Mouse (Mus musculus) gonadal fat pad, adult 2 months (tissue): ENCODE data around the gene Fcho2. TPM values are rescaled to one million over a fixed set of nuclear protein-coding genes. Genes with fewer than 3 reads are reported as not detected.
"Not testable (repeated sequence)": the region's sequence is repeated elsewhere in the genome, so short reads cannot be mapped to it uniquely, and the experiment has no call there.

Experiments used
- DNase-seq: peaks from one replicate; pipeline ENCODE4 v3.0.0-alpha.2; 2012; ENCODE audit warnings: low read depth
- polyA plus RNA-seq: library from polyadenylated mRNA; depleted of rRNA; stranded (reverse); fragments of >200 nt; gene quantifications from 2 replicates; pipeline ENCODE4 v1.2.3, GENCODE M21; 2012; rRNA removed

The Fcho2 gene
- polyA plus RNA-seq: 13.9 and 14.4 TPM in 2 replicates

DNA sequence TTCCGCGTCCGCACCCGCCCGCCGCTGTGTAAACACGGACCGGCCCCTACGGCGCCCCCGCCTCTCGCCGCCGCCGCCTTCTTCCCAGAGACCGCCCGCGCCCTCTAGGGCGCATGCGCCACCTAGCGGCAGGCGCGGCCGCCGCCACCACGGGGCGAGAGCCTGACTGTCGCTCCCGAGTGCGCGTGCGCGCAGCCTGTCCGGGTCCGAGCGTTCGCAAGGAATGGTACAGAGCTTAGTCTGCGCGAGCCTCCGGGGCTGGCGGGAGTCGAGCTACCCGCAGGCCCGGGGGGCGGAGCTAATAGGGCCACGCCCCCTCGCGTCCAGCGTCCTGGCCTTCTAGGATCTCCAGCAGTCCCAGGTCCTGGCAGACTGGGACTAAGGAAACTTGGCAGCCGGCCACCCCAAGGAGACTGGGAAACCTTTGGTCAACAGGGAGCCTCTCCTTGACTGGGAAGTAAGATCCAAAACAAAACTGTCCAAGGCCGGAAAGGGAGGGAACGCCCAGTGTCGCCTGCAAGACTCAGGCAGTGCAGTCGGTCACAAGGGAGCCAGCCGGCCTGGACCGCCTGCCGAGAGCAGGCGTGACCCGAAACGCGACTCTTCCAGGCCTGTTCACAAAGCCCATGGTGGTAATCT, at the start of gene Fcho2:
Fcho2 (minus strand) TSS at position 303 of the 639 bp plus-strand sequence.
- peak; percentile 65 for DNase-seq

DNA sequence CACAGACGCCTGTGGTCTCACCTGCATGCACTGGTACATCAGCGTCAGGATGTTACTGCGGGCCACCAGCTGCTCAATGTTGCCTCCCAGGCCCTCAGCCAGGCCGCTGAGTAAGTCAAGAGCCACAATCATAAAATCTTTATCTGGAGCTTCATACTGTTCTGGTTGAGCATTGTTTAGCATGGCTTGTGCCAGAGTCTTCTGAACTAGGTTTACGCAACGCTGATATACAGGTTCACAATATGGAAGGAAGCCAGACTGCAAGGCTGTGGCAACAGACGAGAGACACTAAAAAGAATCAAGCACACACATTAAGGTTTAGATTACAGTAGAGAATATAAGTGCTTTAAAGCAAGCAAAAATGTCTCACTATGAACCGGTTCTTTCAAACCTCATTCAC, 40.0 kb upstream of the Fcho2 start:
- DNase-seq: peak; percentile 73

DNA sequence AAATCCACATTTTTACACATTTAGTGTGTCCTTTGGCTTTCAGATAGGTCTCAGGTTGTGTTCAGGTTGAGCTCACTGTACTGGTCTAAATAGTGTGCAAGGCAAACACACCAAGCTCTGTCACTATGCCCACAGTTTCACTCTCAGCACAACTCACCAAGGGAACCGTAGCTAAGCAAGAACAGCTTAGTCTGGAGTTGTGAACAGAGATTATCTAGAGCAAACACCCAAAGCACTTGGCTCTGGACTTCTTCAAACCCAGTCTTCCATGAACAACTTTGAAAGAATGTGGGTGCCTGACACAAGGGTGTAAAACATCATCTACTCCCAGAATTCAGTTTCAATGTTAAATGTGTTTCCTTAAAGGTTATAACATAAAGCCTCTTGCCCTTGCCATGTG, 30.5 kb upstream of the Fcho2 start:
- no peak for DNase-seq

DNA sequence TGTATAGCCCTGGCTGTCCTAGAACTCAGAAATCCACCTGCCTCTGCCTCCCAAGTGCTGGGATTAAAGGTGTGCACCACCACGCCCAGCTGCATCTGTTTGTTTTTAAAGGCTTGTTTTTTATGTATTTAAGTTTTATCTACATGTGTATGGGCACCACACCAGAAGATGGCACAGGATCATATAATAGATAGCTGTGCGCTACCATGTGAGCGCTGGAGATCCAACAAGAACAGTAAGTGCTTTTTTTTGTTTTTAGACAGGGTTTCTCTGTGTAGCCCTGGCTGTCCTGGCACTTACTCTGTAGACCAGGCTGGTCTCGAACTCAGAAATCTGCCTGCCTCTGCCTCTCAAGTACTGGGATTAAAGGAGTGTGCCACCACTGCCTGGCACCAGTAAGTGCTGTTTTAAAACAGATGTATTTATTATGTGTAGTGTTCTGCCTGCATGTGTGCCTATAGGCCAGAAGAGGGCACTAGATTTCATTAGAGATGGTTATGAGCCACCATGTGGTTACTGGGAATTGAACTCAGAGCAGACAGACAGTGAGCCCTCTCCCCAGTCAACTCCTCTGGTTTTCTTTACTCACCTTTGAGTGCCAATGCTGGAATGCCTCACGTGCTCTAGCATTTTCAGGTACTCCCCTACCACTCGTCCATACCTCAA, 21.3 kb upstream of the Fcho2 start:
- no peak for DNase-seq

DNA sequence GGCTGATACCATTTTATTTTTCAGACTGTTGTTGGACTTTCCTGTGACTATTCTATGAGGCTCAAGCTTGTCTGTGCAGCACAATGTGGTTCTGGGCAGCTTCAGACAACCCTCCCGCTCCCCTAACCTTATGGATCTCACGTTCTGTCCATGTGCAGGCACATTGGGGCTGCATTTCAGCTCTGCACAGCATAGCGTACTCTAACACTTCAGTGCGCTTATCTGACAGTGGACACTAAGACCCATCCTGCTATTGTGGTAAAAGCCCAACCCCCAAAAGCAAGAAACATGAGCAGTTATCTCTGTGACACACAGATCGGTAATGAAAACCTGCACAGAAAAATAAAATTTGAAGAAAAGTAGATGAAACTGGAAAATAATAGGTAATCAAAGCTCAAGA, 20.5 kb upstream of the Fcho2 start:
- no peak for DNase-seq

DNA sequence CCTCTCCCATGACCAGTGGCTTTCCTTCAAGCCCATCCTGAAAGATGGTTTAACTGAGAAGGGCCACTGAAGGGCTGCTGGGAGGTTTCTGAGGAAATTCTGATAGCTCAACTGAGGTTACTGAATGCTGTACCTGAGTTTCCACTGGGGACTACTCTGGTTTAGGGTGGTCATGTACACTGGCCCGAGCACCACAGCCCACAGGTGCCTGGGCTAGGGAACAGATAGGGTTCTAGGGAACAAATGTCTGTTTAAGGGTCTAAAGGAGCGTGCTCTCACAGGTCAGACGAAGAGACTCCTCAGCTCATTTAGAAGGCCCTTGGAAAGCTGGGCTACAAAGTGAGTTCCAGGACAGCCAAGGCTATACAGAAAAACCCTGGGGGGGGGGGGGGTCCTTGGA, 19.5 kb upstream of the Fcho2 start:
- no peak for DNase-seq

DNA sequence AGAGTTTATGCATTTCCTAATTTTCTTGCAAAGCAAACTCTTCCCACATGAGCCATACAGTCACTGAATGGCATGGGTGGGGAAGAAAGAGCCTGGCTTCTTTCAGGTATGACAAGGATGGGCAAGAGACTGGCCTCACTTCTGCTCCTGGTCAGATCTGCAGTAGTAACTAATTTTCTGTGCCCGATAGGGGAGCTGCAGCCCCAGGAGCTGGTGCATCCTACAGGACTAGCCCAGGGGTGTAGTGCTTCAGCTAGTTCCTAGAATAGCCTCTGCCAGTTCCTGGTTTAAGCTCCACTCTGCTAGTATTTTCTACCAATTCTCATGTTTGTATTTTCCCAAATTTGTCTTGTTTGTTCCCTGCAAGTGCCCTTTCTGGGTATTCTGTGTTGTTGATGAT, 18.9 kb upstream of the Fcho2 start:
- no peak for DNase-seq

DNA sequence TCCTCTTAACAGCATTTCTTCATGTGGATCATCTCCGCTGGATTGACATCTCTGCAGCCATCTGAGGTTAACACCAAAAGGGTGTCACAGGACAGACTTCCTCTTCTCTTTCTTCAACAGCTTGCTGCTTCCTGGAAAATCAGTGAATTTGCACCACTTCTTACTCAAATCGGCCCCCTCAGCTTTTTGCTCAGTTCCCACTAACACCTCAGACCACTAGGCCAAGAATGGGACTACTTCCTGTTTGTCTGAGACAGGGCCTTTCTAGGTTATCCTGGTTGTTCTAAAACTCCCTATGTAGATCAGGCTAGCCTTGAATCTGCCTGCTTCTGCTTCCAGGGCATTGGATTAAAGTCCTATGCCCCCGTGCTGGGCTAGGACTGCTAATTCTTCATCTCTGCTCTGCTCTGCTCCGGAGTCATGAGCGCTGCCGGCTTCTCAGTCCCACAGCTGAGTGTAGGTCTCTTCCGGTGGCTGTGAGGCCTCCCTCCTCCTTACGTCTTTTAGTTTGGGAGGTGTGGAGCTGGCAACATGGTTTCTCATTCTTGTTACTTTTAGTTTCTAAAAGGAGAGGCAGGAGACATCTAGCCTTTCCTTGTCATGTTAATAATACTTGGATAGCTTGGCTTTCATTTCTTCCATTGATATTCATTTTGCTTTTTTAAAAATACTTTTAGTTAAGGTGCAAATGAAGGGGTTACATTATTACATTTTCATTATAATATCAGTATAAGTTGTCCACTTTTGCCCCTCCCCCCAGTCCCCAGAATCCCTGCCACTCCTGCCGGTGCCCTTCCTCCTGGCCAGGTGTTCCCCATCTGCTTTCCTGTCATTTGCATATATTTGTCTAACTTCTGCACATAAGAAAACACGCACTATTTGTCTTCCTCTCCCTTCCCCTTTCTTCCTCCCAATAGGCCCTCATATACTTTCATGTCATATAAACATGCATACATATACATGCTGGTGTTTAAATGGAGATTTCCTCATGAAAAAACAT, 17.5 kb upstream of the Fcho2 start:
- no peak for DNase-seq

DNA sequence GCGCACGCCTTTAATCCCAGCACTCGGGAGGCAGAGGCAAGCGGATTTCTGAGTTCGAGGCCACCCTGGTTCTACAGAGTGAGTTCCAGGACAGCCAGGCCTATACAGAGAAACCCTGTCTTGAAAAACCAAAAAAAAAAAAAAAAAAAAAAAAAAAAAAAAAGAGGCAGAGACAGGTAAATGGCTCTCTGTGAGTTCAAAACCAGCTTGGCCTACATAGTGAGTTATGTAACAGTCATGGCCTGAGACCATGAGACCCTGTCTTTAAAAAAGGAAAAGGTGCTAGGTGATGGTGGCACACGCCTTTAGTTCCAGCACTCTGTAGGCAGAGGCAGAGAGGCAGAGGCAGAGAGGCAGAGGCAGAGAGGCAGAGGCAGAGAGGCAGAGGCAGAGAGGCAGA, 13.8 kb upstream of the Fcho2 start:
- DNase-seq: not testable (repeated sequence)

DNA sequence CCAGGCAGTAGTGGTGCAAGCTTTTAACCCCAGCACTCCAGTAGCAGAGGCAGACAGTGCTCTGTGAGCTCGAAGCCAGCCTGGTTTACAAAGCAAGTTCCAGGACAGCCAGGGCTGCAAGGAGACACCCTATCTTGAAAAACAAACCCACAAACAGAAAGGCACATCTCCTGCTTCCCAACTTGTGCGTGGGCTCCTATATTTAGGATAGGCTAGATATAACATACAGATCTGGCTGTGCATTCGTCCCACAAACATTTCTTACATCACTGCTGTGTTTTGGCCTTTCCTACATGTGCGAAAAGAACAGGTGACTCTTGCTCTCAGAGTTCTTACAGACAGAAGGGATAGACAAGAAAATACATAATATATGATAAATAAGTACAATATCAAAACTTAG, 10.3 kb upstream of the Fcho2 start:
- DNase-seq: no peak

DNA sequence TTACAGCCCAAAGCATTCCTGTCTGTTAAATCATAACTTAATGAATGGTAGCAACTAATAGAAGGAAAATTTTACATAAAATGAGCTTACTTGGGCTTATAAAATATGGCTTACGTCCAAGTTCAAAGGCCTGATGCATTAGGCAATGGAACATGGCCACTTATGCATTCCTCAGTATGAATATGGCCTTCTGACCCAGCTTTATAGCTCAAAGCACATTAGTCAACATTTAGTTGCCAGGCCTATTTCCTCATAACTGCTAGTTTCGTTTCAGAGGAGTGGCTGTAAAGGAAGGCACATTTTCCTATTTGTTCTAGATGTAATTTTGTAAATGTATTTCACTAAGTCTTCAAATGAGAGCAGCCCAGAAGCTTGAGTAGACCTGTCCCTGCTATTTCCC, 3.8 kb upstream of the Fcho2 start:
- DNase-seq: no peak

DNA sequence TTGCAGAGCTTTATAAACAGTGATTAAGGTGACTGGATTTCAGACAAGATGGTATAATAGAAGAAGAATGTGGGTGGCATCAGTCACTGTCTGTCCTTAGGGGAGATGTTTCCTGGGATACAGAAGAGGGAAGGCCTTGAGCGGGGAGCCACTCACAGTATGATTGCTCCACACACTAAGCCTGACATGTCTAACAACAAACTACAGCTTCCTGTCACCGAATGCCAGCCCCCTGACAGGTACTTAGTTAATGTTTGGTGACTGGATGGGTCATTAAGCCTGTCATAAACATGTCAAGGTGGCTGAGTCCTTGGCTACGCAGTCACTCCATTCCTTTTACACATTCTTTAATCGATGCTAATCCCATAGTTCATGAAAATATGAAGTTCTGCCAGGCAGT, 3.0 kb upstream of the Fcho2 start:
- no peak for DNase-seq

DNA sequence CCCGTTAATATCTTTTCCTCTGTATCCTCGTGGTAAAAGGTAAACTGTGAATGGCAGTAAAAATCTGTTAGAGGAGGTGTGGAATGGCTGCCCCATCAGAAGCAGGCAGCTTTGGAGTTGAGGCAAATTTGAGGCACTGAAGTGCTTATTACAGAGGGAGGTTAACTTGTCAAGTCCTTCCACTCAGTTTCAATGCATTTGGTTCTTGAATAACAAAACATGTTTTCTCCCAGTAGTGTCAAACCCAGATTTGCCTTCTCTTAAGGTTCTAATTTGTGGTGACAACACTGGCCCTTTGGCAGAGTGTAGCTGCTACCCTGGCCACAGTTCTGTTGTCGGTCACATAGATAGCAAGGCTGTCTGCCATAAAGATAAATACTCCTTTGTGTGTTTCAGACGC, 2.5 kb upstream of the Fcho2 start:
- DNase-seq: no peak

DNA sequence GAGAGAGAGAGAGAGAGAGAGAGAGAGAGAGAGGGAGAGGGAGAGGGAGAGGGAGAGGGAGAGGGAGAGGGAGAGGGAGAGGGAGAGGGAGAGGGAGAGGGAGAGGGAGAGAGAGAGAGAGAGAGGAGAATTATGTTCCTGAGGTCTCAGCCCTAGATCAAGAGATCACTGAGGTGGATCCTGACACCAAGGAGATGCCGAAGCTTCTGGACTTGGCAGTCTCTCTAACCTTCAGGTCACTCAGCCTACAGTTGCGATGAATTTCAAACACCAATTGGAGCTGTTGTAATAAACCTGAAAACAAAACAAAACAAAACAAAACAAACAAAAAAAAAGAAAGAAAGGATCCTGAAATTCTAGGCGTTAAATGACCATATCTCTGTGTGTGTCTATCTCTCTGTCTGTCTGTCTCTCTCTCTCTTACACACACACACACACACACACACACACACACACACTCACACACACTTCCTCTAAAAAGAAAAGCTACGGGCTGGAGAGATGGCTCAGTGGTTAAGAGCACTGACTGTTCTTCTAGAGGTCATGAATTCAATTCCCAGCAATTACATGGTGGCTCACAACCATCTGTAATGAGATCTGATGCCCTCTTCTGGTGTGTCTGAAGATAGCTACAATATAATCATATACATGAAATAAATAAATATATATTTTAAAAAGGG, 1.9 kb upstream of the Fcho2 start:
- not testable (repeated sequence) for DNase-seq

DNA sequence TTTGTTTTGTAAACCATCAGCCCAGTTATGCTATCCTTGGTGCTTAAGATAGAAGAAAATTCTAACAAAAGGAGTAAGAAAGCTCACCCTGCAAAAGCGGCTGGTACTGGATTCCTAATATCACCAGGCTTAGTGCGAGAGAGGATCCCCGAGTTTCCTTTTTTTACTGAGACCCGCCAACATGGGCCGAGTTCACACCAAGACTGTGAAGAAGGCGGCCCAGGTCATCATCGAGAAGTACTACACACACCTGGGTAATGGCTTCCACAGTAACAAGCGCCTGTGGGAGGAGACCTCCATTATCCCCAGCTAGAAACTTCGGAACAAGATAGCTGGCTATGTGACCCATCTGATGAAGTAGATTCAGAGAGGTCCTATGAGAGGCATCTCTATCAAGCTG, 1.3 kb upstream of the Fcho2 start:
- no peak for DNase-seq

DNA sequence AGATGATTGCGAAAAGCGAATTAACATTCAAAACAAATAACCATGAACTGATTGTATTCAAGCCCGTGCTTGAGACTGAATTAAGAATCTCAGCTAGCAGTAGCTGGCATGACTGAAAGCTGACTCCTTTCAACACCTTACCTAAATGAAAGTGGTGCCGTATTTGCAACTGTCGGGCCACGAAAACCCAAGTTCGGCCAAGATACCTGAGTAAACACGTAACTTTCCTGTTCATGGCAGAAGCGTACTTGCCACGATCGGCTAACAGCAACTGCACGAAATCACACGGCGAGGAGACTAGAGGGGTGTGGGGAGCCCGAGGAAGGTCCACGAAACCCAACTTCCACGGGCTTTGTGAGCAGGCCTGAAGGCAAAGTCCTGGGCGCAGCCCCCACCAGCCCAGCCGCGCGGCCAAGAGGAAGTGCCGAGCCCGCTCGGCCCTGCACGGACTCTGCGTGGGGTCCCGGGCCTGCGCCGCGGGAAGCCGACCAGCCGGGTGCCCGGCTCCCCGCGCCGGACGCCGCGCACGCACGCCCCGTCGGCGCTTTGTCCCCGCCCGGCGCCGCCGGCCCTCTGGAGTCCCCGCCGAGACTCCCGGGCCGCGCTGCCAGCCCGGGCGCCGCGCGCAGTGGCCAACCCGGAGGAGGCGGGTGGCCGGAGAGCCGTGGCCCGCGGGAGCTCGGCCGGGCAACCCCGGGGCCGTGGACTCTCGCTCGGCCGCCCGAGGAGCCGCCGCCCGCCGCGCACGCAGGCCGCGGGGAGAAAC, 791 bp downstream of the Fcho2 start:
- no peak for DNase-seq

DNA sequence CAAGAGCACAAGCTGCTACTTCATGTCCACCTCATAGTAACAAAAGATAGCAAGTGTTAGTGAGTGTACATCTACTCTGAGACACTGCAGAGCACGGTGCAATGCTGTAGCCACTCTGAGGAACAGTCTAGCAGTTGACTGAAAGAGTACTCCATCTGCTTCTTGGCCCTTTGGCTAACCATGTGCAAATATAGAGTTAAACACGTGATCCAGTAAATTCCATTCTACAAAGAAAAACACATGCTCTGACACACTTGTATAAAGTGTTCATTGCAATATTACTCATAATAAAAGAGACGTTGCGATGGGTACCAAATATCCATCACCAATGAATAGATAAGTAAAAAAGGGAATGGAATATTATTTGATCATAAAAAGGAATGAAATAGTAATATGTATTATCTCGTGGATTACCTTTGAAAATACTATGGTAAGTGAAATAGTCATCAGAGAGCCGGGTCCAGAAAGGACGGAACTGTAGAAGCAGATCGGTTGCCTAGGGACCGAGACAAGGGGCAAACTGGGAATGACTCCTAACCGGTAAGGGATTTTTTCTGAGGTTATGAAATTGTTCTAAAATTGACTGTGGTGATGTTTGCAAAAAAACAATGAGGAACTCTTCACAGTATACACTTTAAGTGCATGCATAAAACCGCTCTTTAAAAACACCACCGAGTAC, 1.5 kb downstream of the Fcho2 start:
- no peak for DNase-seq

DNA sequence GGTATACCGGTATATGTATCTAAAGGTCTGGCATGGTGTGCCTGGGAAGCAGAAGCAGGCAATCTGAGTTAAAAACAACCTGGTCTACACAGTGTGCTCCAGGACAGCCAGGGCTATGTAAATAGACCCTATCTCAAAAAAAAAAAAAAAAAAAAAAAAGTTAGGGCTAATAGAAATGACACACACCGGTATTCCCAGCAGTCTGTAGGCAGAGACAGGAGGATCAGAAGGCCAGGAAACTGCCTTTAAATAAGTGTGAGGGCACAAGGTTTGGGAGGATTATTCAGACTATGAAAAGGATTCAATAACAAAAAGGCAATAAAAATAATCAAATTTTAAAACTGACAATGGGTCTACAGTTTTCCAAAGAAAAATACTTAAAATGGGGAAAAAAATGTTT, 2.1 kb downstream of the Fcho2 start:
- no peak for DNase-seq

DNA sequence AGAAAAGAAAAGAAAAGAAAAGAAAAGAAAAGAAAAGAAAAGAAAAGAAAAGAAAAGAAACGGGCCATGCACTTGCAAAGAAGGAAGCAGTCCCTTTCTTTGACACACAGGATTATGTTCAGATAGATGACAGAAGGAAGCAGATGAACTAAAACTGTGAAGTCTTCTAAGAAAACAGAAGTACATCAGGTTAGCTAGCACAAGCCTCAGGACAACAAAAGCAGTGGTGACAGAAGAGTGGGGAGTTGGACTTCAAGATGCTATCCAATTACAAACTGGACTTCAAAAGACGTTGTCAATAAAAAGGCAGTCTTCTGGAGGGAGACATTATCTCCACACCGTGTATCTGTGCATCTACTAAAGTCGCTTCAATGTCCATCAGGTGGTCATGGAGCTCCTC, 3.0 kb downstream of the Fcho2 start:
- DNase-seq: no peak

DNA sequence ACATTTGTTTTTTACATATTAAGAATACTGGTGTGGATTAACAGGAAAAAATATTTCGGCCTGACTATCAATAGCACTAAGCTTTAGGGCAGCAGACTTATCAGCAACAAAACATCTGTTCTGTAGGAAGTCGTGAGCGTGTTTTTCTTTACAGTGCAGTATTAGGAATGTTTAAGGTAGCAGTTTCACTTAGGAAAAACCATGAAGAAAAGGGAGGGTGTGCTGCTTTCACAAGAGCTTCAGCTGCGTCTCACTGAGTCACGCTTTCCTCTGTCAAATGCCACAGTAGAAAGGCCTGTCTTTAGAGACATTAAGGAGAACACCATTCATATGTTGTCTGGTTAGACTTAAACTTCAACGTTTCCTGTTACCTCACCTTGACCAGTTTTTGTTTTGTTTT, 5.1 kb downstream of the Fcho2 start:
- DNase-seq: no peak

DNA sequence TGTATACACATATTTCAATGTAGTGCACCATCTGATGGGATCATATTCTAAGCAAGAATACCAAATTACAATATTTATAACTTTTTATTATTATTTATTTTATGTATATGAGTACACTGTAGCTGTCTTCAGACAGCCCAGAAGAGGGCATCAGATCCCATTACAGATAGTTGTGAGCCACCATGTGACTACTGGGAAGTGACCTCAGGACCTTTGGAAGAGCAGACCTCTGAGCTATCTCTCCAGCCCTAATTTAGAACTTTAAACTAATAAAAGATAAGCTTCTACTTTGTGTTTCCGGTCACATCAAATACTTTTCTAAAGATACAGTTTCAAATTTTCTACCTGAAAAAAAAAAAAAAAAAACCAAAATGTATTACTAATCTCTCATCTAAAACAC, 6.2 kb downstream of the Fcho2 start:
- DNase-seq: no peak
